Mouse (Mus musculus): Measurements from ENCODE around the gene Cpsf6. TPM values are rescaled to one million over a fixed set of nuclear protein-coding genes. Genes with fewer than 3 reads are reported as not detected.

Cpsf6 gene
- total RNA-seq, 1 experiment from 2014 or later, result 126 TPM

DNA sequence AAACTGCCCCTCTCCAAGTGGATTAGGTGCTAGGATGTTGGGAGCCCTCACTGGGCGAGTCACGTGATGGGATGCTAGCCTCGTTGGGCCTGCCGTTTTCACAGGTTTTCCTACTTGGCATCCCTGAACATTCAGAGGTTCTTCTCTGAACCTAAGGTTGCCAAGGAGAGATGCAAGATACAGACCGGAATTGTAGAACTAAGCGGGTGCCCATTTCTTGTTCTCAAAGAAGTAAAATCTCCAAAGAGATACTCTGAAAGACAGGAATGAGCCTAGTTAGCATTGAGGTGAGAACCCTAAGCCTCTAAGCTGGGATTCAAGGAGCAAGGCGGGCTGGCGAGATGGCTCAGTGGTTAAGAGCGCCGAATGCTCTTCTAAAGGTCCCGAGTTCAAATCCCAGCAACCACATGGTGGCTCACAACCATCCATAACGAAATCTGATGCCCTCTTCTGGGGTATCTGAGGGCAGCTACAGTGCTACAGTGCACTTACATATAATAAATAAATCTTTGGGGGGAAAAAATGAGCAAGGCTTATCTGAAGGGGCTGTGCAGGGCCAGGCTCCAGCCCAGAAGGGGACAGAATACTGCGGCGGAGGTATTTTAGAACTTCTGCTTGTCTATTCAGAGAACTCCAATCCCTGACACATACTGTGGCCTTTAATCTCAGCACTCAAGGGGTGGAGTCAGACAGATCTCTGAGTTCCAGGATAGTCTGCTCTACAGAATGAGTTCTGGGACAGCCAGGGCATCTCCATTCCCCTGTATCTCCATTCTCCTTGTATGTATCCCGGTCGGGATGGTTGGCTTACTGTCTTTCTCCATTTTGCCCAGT lies 37.0 kb upstream of the Cpsf6 start:
- ATAC-seq (replicated peaks in 1 of 2; ENCODE audit: insufficient read depth in 1 of 2, low FRiP score in 2 of 2, low TSS enrichment in 1 of 2, low read depth in 1 of 2, poor library complexity in 2 of 2, severe bottlenecking in 2 of 2), result no peak

DNA sequence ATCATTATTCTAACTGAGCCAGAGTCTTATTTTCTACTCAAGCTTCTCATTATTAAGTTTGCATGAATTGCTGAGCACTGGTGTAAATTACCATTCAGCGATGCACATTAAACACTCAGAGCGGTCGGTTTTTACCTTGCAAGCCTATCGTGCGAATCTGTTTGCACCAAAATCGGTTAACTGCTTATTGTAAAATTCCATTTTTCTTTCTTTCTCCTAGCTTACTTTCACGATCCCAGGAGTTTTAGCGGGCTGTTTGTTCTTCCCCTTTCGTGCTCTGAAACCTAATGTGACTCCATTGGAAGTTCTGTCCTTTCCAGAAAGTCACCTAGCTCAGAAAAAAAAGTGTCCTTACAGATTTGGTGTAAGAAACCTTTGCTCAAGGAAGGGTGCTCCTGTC lies 36.3 kb upstream of the Cpsf6 start:
- ATAC-seq (replicated peaks in 1 of 2; ENCODE audit: insufficient read depth in 1 of 2, low FRiP score in 2 of 2, low TSS enrichment in 1 of 2, low read depth in 1 of 2, poor library complexity in 2 of 2, severe bottlenecking in 2 of 2), result no peak

DNA sequence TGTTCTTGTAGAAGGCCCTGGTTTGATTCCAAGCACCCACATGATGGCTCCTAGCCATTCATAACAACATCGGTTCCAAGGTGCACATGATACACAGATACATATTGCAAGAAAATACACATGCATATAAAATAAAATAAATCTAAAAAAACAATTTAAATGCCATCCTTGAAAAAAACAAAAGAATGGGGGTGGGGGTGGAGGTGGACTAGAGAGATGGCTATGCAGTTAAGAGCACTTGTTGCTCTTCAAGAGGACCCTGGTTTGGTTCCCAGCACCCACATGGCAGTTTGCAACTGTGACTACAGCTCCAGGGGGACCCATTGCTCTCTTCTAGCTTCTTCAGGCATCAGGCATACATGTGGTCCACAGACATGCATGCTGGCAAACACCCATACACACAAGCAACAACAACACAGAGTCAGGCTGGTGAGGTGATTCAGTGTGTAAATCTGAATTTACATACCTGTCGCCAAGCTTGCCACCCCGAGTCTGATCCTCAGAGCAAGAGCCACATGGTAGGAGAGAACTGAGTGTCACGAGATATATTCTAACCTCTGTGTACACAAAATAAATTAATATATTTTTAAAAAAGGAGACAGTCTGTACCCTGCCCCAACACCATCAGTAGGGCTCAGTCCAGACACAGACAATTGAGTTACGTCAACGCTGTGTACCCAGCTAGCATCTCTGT lies 35.7 kb upstream of the Cpsf6 start:
- ATAC-seq (replicated peaks in 1 of 2; ENCODE audit: insufficient read depth in 1 of 2, low FRiP score in 2 of 2, low TSS enrichment in 1 of 2, low read depth in 1 of 2, poor library complexity in 2 of 2, severe bottlenecking in 2 of 2), result no peak

DNA sequence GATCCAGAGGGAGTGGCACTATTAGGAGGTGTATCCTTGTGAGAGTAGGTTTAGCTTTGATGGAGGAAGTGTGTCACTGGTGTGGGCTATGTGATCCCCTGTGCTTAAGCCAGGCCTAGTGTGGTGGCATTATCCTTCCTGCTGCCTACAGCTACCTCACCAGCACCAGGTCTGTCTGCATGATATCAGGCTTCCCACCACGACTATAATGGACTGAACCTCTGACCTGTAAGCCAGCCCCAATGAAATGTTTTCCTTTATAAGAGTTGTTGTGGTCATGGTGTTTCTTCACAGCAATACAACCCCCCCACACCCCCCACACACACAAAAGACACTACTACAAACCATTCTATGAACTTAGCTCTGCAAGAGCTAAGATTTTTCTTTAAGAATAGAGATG lies 34.9 kb upstream of the Cpsf6 start:
- ATAC-seq (replicated peaks in 1 of 2; ENCODE audit: insufficient read depth in 1 of 2, low FRiP score in 2 of 2, low TSS enrichment in 1 of 2, low read depth in 1 of 2, poor library complexity in 2 of 2, severe bottlenecking in 2 of 2), result no peak

DNA sequence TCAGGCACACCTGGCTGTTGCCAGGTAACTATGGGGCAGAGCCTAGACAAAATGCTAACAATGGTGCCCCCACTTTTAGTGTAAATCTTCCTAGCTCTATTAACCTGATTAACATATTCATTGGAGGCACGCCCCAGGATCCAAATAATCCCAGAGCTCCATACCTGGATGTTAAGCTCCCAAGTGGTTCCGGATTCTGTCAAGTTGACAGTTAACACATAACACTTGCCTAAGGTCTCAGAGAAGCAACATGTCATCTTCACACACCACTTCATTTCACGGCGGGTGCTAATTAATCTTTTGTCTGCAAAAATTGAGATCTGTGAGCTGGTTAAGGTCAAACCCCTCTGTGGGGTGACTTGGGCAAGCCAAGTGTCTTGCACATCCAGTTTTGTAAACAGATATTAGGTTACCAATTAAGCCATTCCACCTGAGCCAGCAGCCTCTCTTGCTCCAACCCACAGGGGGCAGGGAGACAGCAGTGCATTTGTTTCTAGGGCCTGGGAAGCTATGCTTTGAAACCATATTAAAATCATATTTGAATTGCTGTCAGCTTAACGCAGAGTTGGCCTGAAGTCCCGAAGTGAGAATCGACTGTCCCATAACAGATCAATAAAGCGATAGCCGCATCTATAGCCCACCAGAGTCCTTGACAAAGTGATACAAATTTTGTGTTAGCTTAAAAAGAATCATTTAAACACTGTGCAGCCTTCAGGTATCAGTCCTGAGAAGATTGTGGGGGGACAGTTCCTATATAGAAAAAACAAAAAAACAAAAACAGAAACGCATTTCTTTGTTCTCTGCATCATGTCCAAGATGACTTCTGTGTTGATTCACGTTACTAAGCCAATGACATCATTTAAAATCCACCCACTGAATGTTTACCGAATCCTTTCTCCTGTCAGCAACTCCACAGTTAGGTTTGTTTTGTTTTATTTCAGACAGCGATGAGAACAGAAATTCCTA lies 34.0 kb upstream of the Cpsf6 start:
- ATAC-seq (replicated peaks in 1 of 2; ENCODE audit: insufficient read depth in 1 of 2, low FRiP score in 2 of 2, low TSS enrichment in 1 of 2, low read depth in 1 of 2, poor library complexity in 2 of 2, severe bottlenecking in 2 of 2), result no peak

DNA sequence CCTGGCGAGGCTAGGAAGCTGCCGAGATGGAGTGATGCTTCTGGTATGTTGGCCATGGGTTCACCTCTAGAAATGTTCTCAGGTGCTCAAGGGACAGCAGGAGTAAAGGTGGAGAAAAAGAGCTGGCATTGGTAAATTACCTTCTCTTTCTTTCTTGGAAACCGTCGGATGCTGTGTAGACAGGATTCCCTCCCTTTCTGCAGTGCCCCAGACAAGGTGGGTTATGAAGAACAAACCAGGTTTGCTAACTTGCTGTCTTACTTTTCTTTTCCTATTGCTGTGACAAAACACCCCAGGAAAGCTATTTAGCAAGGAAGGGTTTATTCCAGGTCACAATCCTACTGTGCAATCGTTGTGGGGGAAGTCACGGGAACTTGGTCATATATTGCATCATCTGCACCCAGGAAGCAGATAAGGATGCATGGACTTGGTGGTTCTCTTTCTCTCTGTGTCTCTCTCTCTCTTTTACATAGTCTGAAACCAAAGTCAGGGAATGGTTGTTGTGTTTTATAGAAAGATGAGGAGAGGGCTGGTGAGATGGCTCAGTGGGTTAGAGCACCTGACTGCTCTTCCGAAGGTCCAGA lies 32.8 kb upstream of the Cpsf6 start:
- ATAC-seq (replicated peaks in 1 of 2; ENCODE audit: insufficient read depth in 1 of 2, low FRiP score in 2 of 2, low TSS enrichment in 1 of 2, low read depth in 1 of 2, poor library complexity in 2 of 2, severe bottlenecking in 2 of 2), result peak in 1 of 2 experiments; percentile 9; a peak in 1 of 4 replicates

DNA sequence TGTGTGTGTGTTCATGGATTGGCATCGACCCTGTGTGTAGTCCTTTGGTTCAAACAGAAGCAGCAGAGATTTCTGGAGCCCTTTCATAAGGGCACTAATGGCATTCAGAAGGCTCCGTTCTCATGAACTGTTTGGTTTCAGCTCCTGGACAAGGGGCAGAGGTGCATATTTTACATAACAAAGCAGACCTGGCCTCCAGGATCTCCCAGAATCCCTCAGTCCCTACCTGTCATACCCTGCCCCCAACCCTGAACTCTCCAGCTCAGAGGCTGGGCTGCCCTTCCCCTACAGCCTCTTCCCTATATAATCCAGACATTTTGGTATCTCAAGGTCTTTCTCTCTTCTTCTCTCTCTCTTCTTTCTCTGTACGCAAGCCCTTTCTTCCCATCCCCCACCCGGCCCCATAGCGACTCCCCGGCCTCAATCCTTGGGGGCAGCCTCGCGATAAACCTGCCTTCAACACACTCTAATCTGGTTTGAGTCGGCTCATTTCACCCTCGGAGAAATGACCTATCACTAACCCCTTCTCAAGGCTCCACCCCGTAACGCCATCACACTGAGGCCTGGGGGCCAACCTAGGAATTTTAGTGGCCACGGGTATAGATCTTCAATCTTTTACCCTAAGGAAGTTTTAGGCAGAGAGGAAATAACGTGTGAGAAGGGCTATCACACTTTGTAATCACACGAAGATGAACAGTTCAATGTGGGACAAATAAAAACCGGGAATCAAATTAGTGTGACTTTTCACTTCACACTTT lies 32.1 kb upstream of the Cpsf6 start:
- no peak for ATAC-seq (replicated peaks in 1 of 2; ENCODE audit: insufficient read depth in 1 of 2, low FRiP score in 2 of 2, low TSS enrichment in 1 of 2, low read depth in 1 of 2, poor library complexity in 2 of 2, severe bottlenecking in 2 of 2)

DNA sequence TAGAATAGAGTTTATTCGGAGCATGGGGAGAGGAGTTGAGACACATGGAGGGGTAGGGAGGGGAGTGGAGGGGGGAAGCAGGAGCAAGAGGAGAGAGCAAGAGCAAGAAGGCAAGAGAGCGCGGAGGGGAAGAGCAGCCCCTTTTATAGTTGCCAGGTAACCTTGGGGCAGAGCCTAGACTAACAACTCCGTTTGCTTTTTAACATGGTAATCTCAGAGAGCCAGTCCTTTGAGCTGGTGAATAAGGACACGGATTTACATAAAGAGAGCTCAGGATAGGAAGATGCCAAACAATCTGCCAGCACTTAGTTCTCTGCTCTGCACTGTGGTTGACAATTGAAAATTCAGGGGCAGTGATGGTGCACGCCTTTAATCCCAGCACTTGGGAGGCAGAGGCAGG lies 31.3 kb upstream of the Cpsf6 start:
- no peak for ATAC-seq (replicated peaks in 1 of 2; ENCODE audit: insufficient read depth in 1 of 2, low FRiP score in 2 of 2, low TSS enrichment in 1 of 2, low read depth in 1 of 2, poor library complexity in 2 of 2, severe bottlenecking in 2 of 2)

DNA sequence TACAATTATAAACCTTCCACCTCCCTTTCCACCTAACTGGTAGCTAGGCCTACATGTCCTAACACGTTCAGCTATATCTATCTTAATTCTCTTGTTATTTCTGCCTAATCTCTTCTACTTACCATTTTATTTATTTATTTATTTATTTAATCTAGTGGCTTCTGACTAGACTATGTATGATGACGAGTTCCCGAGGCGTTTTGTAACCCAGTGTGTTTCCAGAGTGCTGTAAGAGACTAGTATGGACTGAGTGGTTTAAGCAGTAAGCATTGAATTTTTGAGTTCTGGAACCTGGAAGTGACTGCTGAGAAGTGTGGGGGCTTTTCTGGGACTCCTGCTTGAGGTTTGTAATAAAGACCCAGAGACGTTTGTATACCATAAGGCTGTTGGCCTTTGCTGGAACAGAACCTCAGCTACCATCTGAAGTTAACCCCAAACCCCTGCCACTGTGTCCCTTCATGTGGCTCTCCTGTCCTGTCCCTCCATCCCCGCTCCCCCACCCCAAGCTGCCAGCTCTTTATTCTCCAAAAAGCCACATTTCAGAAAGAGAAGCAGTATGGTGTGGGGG lies 30.8 kb upstream of the Cpsf6 start:
- ATAC-seq (replicated peaks in 1 of 2; ENCODE audit: insufficient read depth in 1 of 2, low FRiP score in 2 of 2, low TSS enrichment in 1 of 2, low read depth in 1 of 2, poor library complexity in 2 of 2, severe bottlenecking in 2 of 2), result no peak

DNA sequence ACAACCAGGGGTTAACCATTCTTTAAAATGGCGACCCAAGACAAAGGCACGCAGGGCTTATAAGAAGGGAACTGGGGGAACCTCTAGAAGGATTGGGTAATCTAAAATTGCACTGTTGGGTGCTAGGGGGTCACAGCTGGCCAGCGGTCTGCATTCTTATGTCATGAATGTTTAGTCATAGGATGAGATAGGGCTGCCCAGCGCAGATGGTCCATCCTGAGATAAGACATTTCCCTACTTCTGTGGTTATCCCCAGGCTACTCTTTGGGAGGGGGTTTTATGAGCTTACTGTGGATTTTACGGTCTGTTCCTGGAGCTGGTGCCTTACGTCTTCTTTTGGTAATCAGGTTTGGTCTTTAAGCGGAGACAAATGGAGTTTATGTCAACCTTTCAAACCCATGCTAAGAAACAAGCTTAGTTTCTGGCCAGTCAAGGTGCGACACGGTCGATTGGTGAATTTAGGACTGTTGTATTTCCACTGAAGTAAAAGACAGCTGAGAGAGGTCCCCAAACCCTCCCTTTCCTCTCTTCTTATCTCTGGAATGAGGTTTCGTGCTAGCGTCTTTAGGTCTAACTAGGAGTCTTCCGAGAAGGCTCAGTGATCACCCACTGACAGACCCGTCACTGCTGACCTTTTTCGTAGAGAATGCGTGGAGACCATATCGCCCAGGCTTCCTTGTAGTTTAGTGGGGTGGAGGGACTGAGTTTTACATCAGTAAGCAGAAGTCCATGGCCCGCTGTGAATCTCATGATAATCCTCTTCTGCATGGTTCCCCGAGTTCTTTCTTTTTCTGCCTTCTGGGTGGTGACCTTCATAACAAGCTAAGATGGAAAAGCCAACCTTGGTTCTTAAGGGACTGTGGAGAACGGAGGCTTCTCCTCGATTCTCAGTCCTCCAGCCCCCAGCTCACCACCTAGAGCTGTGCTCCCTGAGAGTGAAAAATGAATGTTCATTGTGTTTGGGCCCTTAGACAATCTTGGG lies 29.8 kb upstream of the Cpsf6 start:
- peak in 1 of 2 experiments; percentile 25; a peak in 1 of 4 replicates for ATAC-seq (replicated peaks in 1 of 2; ENCODE audit: insufficient read depth in 1 of 2, low FRiP score in 2 of 2, low TSS enrichment in 1 of 2, low read depth in 1 of 2, poor library complexity in 2 of 2, severe bottlenecking in 2 of 2)

DNA sequence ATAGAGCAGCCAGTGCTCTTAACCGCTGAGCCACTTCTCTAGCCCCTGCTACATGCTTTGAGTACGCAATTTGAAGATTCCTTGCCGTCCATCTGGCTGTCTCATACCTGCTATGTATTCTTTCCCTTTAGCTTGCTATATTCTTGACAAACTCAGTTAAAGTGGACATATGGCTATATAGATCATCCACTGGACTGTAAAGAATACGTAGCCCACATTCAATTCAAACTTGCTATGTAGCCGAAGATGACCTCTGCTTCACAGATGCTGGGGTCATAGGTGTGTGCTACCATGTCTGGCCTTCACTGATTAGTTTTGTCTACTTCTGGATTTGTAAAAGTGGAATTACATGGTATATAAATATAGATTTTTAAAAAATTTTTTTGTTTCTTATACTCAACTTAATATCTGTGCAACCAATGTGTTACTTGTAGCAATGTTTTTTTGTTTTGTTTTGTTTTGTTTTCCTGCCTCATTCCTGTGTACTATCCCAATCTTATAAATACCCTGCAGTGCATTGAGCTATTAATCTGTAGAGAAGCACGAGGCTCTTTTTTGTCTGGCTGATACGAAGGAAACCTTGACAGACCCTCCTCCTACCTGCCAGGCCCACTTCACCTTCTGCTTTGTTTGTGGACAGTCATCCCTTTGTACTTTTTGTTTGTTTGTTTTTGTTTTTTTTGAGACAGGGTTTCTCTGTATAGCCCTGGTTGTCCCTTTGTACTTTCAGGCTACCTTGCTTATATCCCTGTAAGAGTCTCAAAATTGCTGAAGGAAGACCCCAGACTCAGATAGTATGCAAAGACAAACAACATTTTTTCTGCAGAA lies 28.9 kb upstream of the Cpsf6 start:
- ATAC-seq (replicated peaks in 1 of 2; ENCODE audit: insufficient read depth in 1 of 2, low FRiP score in 2 of 2, low TSS enrichment in 1 of 2, low read depth in 1 of 2, poor library complexity in 2 of 2, severe bottlenecking in 2 of 2), result no peak

DNA sequence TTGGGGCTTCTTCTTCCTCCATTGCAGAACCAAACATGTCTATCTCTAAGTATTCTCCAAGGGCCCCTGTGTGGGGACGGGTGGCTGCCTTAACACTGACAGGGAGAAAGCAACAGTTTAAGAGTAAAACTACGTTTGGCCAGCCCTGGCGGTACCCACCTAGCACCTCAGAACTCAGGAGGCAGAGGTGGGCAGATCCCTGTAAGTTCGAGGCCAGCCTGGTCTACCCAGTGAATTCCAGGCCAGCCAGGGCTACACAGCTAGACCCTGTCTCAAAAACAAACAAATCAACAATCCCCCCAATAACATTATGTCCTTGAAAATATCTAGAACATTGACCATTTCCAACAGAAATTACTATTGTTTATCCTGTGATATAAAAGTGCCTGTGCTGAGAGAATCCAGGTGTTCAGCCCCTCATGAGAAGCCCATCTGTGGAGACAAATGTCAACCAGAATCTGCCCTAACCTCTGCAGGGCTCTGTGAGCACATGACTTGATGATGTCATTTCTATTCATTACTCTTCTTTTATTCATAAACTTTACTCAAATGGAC lies 28.0 kb upstream of the Cpsf6 start:
- no peak for ATAC-seq (replicated peaks in 1 of 2; ENCODE audit: insufficient read depth in 1 of 2, low FRiP score in 2 of 2, low TSS enrichment in 1 of 2, low read depth in 1 of 2, poor library complexity in 2 of 2, severe bottlenecking in 2 of 2)

DNA sequence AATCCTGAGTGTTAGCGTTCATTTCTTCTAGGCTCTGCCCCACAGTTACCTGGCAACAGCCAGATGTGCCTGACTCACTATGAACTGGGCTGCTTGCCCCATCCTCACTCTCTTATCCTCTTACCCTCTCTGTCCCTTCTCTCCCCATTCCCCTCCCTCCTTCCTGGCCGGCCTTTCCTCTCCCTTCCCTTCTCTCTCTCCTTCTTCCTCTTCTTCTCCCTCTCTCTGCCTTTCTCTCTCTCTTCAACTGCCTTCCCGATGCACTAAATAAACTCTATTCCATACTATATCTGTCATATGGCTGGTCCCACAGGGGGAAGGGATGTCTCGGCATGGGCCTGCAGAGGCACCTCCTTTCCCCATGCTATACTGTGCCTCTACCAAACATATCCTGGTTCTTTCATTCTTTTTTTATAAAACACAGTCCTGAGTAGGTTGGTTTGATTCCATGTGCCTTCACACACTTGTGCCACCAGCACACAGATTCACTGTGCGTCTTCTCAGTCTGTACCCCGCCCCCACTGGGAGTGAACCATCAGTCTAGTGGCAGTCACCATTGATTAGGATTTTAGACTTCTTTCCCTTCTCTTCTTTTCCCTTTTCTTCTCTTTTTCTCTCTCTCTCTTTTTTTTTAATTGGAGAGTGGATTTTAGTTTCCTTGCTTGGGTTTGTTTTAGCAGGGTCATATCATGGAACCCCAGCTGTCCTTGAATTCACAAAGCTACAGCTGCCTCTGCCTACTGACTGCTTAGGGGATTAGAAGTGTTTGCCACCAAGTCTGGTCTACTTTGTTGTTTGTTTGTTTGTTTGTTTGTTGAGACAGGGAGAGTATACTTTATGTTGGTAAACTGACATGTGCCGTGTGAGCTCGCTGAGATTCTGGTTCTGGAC lies 27.3 kb upstream of the Cpsf6 start:
- ATAC-seq (replicated peaks in 1 of 2; ENCODE audit: insufficient read depth in 1 of 2, low FRiP score in 2 of 2, low TSS enrichment in 1 of 2, low read depth in 1 of 2, poor library complexity in 2 of 2, severe bottlenecking in 2 of 2), result no peak

DNA sequence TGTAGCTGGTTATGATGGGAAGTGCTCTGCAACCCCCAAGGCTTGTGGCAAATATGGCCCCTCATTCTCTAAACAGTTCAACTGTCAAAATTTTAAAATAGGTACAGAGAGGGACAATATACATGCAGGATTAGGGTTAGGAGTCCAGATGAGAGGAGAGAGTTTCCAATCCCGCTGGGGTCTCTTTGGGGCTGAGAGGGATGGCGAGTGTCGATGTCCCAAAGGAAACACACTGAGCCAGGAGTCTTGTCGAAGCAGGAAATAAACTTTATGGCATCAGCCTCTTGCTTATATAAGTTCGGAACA lies 26.4 kb upstream of the Cpsf6 start:
- no peak for ATAC-seq (replicated peaks in 1 of 2; ENCODE audit: insufficient read depth in 1 of 2, low FRiP score in 2 of 2, low TSS enrichment in 1 of 2, low read depth in 1 of 2, poor library complexity in 2 of 2, severe bottlenecking in 2 of 2)
